Mouse (Mus musculus) megakaryocyte, adult 5-6 weeks (primary cell): ENCODE data around the gene Eaf1. TPM values are rescaled to one million over a fixed set of nuclear protein-coding genes. Genes with fewer than 3 reads are reported as not detected.
A peak's percentile ranks its signal among the peaks of the same experiment; 100 is the strongest.

Source experiments
- ATAC-seq: 2 replicates; pipeline ENCODE4 v1.8.0; 2016; ENCODE audit warnings: mild to moderate bottlenecking, inconsistent platforms; ENCODE audit not compliant: poor library complexity, severe bottlenecking
- total RNA-seq, 2 experiments: library from RNA; stranded (forward) in 1 of 2; stranded (reverse) in 1 of 2; fragments of 153-499, 151-499 nt in 1 of 2; fragments of 221-1000, 200-1000 nt in 1 of 2; gene quantifications; 2 replicates each; pipeline versions ENCODE4 v1.2.3 to v1.2.4; 2015 to 2017

The Eaf1 gene
- total RNA-seq, 2 experiments from 2014 or later: 13.9 to 16.4 TPM

DNA sequence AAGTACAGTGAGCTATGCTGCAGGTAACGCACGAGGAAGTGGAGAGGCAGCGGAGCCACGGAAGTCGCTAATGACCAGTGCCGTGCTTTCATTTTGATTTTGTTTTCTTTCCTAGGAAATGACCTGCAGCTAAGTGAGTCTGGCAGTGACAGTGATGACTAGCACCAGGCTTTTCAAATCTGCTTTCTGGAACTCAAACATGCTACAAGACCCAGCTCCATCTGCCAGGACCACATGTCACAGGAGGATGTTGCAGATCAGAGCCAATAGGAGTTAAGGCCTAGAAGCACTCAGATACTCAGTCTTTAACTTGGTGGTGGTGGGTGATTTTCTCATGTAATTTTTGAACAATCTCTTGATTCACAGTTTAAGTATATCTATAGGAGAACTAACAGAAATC lies 12.3 kb downstream of the Eaf1 start:
- no peak for ATAC-seq

DNA sequence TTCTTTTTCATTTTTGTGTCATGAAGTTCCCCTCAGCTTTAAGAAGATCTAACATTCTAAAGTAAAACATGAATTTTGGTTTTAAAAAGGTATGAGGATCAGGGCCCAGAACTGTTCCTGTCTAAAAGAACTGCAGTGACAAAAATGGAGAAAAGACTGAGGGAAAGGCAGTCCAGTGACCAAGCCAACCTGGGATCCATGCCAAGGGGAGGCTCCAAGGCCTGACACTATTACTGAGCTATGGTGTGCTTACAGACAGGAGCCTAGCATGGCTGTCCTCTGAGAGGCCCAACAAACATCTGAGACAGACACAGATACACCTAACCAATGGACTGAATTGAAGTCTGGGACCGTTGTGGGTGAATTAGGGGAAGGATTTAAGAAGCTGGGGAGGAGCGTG lies 15.7 kb downstream of the Eaf1 start:
- no peak for ATAC-seq

DNA sequence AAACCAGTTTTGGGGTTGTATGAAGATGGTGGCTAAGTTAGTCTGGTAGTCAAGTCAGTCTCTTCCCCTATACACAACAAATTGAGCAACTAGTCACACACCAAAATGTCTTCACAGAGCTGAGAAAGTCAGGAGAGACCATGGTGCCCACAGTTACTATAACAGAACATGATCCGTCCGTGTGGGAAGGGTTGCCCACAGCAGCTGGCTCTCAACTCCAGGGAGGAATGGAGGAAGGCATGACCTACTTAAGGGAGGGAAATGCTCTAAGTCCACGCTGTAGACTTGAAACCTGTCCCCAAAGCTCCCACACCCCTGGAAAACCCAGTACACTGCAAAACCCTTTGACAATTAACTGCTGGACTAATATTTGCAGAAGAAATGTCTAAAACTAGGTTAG lies 16.1 kb downstream of the Eaf1 start:
- no peak for ATAC-seq

DNA sequence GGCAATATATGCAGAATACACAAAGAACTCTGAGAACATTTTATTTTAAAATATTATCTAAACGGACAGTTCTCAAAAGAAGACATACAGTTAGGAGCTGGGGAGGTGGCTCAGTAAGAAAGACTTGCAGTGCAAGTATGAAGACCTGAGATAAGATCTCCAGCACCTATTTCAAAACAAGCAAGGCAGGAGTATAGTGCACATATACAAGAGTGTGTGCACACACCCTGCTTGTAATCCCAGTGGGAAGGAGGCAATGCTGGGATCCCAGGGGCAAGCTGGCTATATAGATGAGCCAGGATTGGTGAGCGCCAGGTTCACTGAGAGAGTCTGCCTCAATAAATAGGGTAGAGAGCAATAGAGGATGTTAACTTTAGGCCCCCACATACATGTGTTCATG lies 21.7 kb downstream of the Eaf1 start:
- no peak for ATAC-seq

DNA sequence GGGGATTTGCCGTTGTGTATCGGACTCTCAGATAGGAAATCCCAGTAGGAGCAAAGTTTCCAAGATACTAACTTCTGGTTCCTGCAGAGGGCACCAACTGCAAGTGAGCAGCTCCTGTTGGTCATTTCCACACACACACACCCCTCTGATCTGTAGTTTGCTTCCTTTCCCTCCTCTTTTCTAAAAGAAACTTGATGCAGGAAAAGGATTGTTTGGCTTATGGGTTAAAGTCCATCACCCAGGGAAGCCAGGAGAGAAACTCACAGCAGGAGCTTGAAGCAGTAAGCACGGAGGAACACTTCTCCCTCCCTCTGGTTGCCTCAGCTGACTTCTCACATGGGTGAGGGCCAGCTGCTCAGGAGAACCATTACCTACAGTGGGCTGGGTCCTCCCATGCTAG lies 25.0 kb downstream of the Eaf1 start:
- no peak for ATAC-seq

DNA sequence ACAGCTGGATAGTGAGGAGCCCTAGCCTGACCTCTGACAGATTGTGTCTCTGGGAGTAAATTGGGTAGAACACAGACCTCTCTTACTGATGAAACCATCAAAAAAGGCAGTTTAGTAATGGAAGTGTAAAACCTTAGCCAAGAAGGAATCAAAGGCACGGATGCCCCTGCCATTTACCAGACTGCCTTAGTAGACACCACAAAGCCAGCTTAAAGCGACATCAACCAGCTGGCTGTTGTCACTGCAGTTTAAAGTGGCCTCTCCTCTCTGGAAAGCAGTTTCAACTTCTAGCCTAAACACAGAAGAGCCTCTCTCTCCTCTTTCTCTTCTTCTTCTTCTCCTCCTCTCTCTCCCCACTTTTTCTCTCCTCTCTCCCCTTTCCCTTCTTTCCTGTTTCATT lies 27.1 kb downstream of the Eaf1 start:
- no peak for ATAC-seq

DNA sequence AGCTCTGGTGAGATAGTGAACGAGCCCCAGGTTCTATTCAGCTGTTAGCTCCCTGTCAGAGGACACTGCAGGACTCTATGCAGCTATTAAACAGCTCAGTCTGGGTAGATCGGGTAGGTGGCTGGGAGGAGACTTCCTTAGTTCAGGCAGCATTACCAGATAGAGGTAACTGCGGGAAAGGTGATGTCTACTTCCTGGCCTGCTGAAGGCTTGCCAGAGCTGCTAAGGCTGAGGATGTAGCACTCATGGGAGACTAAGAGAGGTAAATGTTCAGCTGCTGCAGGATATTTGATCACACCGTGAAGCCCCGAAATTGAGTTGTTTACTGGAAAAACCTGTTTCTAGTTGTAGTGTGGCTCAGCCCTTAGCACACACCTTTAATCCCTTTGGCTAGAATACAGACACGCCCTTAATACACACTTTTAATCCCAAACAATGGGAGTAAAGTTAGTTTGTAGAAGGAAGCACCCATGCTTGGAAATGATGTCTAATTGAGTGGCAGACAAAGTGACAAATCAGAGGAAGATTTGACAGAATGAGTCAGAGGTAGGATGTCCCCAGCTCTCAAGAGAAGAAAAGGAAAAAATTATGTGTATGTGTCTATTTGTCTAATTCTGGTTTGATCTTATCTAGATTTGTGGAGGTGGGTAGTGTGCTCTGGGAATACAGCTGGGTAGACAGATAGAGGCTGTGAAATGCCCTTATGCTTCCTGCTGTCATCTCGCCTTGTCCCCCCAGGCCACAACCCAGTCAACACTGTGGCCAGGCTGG lies 31.0 kb downstream of the Eaf1 start:
- no peak for ATAC-seq

DNA sequence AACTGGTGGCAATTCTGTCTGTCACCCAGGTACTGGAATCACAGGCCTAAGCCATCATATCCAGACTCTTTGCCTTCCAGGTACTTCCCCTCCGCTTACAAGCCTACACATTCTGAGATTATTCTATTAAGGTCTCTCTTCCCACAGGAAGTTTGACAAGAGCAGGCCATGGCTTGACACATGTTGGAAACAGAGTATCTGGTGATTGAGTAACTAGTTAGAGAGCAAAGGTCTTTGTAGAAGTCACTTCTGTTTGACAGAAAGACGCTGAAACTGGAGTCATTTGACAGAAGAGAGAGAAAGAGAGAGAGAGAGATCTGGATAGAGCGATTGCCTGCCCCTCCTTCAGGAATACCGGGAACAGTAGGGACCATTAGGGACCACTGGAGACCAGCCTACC lies 36.6 kb downstream of the Eaf1 start:
- ATAC-seq: no peak

DNA sequence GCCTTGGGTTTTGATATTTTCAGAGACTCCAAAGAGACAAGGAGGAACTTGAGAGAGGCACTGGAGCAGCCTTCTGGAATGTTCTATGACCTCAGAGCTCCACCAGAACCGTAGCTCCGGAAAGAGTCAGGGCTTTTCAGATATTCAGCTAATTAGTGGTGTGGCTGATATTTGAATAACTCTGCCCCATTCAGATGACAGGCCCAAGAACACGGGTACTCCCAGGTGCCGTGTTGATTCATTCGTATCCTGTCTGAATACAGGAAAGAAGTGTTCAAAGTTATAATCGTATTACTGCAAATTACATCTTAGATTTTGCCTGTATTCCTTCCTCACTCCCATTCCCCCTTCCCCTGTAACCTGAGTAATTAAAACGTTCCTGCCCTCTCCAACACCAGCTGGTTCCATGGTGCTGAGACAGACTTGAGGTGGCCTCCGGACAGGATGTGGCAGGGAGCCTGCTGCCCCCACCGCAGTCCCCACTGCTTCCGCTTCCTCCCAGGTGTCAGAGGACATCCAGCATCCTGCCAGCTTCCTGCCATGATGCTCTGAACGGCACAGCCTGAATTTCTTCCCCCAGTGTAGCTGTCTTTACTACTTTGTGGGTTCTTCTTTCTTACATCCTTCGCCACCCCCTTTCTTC lies 37.4 kb downstream of the Eaf1 start:
- peak; percentile 99 for ATAC-seq

DNA sequence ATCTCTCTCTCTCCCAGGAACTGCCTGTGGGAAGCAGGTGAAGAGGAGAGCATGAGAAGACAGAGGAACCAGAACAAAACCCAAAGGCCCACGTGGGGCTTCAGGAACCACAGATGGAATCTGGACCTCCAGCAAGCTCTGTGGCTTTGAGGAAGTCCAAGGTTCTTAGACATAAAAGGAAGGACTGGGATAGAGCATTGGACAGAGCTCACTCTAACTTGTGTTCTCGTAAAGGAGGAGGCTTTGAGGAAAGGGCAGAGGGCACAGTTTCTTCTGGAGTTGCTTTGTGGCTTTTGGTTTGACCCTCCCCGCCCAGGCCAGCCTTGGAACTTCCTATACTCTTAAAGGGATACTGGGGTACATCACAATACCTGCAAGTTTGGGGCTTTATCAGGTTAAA lies 38.5 kb downstream of the Eaf1 start:
- ATAC-seq: no peak

DNA sequence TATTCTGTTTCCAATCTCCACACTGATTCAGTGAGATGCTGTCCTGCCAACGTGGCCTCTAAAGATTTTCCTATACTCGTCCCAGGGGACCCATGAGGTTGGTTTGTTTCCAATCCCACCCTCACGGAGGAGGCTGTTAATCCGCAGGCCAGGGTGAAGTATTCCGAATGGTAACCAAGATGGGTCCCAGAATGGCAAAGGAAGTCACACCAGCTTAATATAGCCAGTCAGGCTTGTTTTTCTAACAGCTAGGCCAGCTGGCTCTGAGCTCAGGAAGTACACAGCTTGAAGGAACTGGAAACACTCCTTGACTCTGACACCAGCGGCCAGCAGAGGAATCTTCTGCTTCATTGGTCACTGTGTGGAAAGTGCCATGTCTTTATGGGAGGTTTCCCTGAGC lies 43.1 kb downstream of the Eaf1 start:
- ATAC-seq: no peak

DNA sequence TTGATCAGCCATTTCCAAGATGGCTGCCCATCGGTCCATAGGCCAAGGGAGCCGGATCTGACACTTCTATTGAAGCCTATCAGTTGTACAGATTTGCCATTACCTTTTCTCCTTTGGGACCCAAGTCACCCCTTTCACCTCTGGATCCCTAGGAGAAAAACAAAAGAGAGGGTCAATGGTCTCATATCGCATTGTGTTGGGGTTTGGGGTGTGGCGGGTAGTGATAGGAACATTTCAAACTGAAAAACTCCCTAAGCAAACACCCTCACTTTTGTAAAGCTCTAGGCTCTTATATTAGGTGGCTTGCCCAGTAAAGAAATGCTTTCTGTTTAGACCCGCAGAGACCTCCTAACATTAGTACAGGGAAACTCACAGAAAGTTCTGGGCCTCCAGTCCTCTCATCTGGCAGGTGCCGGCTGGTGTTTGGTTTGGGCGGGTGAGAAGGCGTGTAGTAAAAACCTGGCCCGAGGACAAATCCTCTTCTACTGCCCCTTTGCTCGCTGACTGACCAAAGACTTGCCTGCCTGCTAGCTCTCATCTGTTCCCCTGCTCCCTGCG lies 49.8 kb downstream of the Eaf1 start:
- no peak for ATAC-seq

DNA sequence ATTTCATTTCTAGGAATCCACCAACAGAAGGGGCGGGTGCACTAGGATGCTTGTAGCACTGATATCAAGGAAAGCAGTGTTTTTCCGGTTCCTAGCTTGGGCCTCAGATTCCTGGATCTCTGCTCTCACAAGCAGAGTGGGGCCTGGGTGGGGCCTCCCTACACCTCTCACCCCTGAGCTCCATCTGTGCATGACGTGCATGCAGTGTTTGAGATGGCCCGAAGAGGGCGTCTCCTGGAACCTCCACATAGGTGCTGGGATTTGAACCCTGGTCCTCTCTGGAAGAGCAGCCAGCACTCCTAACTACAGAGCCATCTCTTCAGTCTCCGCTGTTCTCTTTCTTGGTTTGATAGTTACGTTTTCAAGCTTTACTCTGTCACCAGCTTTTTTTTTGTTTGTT lies 60.8 kb downstream of the Eaf1 start:
- ATAC-seq: no peak

DNA sequence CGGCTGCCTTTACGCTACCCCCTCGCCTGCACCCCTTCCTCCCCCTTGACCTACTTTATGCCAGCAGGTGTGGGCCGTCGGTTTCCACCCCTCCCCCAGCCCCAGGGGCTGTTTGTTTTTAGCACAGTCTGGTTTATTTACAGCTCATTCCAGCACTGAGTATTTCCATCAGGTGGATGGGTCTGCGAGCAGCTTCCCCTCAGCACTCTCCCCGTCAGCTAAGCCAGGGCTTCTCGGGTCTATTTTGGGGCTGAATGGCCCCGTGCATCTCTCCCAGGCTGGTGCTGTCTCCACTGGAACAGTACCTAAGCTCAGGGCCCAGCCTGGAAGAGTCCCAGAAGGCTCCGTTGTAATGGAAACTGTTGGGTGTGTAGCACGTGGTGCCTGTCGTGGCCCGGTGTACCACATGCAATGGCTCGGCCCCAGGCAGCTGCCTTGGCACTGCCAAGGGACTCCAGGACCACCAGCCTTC lies 61.8 kb downstream of the Eaf1 start:
- no peak for ATAC-seq

DNA sequence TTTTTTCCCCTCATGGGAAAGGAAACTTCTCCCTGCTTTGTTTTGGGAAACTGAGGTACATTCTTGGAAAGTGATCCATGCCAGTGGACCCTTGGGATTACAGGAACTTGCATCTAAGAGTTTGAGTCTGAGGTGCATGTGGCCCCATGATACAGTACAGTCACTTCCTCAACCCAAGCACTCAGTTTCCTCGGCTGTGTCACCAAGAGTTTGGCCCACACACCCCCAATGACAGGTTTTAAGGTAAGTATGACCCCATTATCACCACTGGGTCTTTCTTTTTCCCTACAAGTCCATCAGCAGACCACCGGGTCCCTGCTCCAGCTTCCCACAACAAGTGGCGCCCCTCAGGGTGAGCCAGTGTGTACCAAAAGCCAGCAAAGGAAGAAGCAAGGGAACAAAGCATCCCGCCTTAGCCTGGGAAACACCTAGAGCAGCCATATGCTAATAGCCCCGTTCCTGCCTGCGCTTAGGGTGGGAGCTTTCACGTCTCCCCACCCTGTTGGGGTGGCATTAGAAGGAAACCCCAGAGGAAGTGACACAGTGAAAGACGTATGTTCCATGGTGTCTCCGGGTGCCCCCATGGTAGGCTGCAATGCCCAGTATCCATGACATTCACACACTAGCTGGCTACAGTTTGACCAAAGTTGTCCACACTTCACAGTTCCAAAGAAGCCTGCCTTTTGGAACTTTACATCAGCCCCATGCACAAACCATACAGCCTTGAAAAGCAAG lies 62.5 kb downstream of the Eaf1 start:
- no peak for ATAC-seq

DNA sequence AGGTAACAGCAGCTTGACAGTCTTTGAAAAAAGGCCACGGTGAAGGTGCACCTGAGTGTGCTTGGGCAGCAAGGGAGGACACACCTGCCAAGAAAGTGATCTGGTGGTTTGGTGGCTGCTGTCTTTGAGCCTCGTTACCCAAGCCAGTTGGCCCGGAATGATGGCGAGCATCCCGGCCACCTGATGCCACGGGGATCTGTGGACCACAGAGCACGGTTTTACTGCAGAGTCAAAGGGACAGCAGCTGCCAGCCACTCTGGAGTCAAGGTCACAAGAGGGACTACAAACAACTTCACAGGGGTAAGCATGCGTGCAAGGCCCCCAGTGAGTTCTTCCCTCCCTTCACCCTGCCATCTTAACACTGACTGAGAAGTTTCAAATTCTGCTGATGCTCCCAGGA lies 63.1 kb downstream of the Eaf1 start:
- ATAC-seq: no peak

DNA sequence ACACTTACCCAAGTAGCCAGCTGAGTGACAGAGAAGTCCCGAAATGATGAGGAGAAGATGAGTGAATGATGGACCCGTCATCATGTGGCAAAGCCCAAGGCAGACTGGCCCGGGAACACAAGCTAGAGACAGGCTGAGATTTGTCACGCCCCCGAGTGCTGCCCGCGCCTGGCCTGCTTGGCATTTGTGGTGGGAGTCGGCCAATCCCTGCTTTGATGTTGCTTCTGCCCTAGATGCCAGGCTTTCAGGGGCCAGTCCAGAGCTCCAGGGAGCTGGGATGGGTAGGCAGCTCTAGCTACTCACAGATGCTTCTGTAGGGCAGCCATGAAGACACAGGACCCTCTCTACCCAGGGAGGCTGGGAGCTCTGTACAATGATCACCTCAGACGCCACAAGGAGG lies 63.6 kb downstream of the Eaf1 start:
- no peak for ATAC-seq

DNA sequence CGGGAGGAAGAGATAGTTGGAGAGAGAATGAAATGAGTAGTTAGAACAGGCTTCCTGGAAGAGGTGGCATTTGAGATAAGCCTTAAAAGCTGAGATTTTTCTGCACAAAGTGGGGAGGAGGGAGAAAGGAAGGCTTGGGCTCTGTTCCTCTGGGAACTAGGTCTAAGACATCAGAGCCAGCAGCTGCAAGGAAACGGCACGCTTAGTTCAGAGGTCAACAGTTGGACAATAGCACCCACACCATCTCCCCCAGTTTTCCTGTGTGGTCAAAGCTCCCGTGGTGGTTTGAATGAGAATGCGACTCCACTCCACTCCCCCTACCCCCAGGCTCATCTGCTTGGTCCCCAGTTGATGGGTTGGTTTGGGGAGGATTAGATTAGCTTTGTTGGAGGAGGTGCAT lies 65.0 kb downstream of the Eaf1 start:
- no peak for ATAC-seq
